12 mouse cellular contexts compared by ENCODE assay signal in the genomic region with DNA sequence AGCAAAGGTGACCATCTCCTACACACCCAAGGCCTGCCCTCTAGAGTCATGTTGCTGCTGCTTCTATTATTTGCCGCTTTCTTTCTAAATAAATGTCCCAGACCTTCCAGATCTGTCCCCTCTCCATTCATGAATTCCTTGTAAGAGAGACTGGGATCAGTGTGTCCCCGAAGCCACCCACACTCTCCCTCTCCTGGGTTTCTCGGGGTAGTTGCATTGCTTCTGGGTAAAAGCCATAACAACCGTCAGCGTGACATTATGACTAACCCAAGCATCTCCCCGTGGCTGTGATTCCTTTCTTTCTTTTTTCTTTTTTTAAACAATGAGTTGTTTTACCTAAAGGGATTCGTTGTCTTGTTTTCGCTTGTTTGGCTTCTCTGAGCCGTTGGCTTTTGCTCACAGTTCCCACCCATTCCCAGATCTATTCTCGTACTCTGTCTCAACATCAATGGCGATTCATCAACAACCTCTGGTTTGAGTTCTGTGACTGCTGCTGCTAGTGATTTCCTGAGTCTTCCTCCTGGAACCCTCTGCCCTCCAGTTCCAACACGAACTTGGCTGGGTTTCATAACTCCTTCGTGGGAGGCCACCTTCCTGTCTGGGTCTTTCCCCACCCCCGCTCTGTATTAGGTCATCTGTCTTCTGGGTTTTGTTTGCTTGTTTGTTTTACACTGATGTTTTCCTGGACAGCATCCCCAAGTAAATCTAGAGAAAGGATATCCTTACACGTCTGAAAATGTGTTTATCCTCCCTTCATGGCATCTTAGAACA.
DNase-seq lines count a peak whose midpoint lies in the region; ATAC-seq lines count a peak whose summit lies in the region.
"Had no signal": no experiment of that assay in that cellular context is flagged by ENCODE, and none has a peak within 500 bp of the region (broad histone marks: within the 10 kb centered on the region; RNA-seq: fewer than 3 reads in every experiment).

No protein-coding gene starts in this region.

- H3K9ac ChIP-seq in heart, embryonic 11.5 days (ENCODE audit: low read depth, low read length), result no peak overlapping the region
- no peak overlapping the region for H3K9ac ChIP-seq in lung, embryonic 15.5 days
- H3K9ac ChIP-seq: liver, embryonic 12.5 days had no signal

- no peaks in the 10 kb centered on the region for H3K9me3 ChIP-seq in heart, embryonic 11.5 days (replicated peaks; ENCODE audit: control insufficient read depth, low read length)
- H3K9me3 ChIP-seq in lung, embryonic 15.5 days, result no peaks in the 10 kb centered on the region
- H3K9me3 ChIP-seq: liver, embryonic 12.5 days had no signal

- no peak overlapping the region for H3K27ac ChIP-seq in heart, embryonic 11.5 days (ENCODE audit: low read depth, low read length)
- peak overlapping the region; percentile 34 for H3K27ac ChIP-seq in lung, embryonic 15.5 days
- H3K27ac ChIP-seq: liver, embryonic 12.5 days had no signal

- peaks cover 9% of the 10 kb centered on the region; the same call in 1 of the 2 replicates for H3K36me3 ChIP-seq in heart, embryonic 11.5 days (ENCODE audit: control insufficient read depth, insufficient read depth, low read length)
- peaks cover 7% of the 10 kb centered on the region; the same call in 1 of the 2 replicates for H3K36me3 ChIP-seq in lung, embryonic 15.5 days
- H3K36me3 ChIP-seq: liver, embryonic 12.5 days had no signal

- 68% methylated on average over 15 of the region's 15 CpGs for WGBS in heart, embryonic 11.5 days (ENCODE audit: insufficient replicate concordance)
- WGBS in lung, embryonic 15.5 days, result 50% methylated on average over 15 of the region's 15 CpGs

- H3K4me2 ChIP-seq in heart, embryonic 11.5 days, result no peak overlapping the region
- no peak overlapping the region for H3K4me2 ChIP-seq in lung, embryonic 15.5 days
- H3K4me2 ChIP-seq: liver, embryonic 12.5 days had no signal

- DNase-seq in heart, adult 18-20 months, result peak; percentile 67 to 79
- DNase-seq in adrenal gland, postnatal 14 days, result peak; percentile 54
- DNase-seq in heart, postnatal 10 days, result peak; percentile 66 to 68
- DNase-seq in cerebellum, postnatal 25 days, result no peak
- DNase-seq in gastrocnemius, postnatal 36 days, result no peak
- DNase-seq in thymus, postnatal 14 days, result no peak
- DNase-seq: gastrocnemius, postnatal 14 days; right cerebral cortex, postnatal 4 days; thymus, postnatal 4 days had no signal

- H3K27me3 ChIP-seq in heart, embryonic 11.5 days (ENCODE audit: control insufficient read depth, insufficient read depth, low read length), result no peaks in the 10 kb centered on the region
- H3K27me3 ChIP-seq in lung, embryonic 15.5 days, result no peaks in the 10 kb centered on the region

- no peaks in the 10 kb centered on the region for H3K4me1 ChIP-seq in heart, embryonic 11.5 days (ENCODE audit: control insufficient read depth, insufficient read depth, low read length)
- H3K4me1 ChIP-seq in lung, embryonic 15.5 days, result peaks cover 6% of the 10 kb centered on the region

- ATAC-seq in heart, embryonic 11.5 days (replicated peaks; ENCODE audit: insufficient number of reproducible peaks, low FRiP score, low TSS enrichment), result no peak
- ATAC-seq in lung, embryonic 15.5 days (ENCODE audit: borderline replicate concordance, extremely low read depth, low FRiP score, low TSS enrichment), result peak; percentile 60
- ATAC-seq: liver, embryonic 12.5 days had no signal

- intact Hi-C loops in heart, postnatal 10 days (cut with DNase I), result loop anchor here (5.0 to 10.0 kb wide), 2 partner anchors 213 to 381 kb away; a partner anchor contains a TSS
- intact Hi-C loops in gastrocnemius, postnatal 36 days (cut with DNase I), result no loop called here

- H3K4me3 ChIP-seq in heart, embryonic 11.5 days (ENCODE audit: low read depth, low read length), result no peak overlapping the region
- no peak overlapping the region for H3K4me3 ChIP-seq in lung, embryonic 15.5 days
- H3K4me3 ChIP-seq: liver, embryonic 12.5 days had no signal

Comparison
In these comparisons a context has a peak if more than half of its experiments do, and no peak if none do; other contexts are left out.
1. DNase-seq: peak in heart, adult 18-20 months (2 of 2), adrenal gland, postnatal 14 days (single experiment) and heart, postnatal 10 days (2 of 2); none in cerebellum, postnatal 25 days (0 of 2), gastrocnemius, postnatal 36 days (0 of 2) and thymus, postnatal 14 days (single experiment).